Mouse (Mus musculus) liver (tissue): ENCODE measurements at regions not wholly inside any gene's neighbourhood (a gene's known extent, or its start where the extent isn't known, plus 50 kb on each side); places are given as distances from the start of the nearest gene placed in this dataset.

Experiments used
- DNase-seq: peaks from one replicate; pipeline ENCODE4 v3.0.0-alpha.2; 2020; ENCODE audit warnings: mixed read lengths

- DNase-seq = no peak
Observed at GRCm38 (mm10) chr17:80789000-80789399, 60.7 kb upstream of the Map4k3 start.

- no peak for DNase-seq
Observed at GRCm38 (mm10) chr17:80786858-80787257, 58.6 kb upstream of the Map4k3 start.

DNA sequence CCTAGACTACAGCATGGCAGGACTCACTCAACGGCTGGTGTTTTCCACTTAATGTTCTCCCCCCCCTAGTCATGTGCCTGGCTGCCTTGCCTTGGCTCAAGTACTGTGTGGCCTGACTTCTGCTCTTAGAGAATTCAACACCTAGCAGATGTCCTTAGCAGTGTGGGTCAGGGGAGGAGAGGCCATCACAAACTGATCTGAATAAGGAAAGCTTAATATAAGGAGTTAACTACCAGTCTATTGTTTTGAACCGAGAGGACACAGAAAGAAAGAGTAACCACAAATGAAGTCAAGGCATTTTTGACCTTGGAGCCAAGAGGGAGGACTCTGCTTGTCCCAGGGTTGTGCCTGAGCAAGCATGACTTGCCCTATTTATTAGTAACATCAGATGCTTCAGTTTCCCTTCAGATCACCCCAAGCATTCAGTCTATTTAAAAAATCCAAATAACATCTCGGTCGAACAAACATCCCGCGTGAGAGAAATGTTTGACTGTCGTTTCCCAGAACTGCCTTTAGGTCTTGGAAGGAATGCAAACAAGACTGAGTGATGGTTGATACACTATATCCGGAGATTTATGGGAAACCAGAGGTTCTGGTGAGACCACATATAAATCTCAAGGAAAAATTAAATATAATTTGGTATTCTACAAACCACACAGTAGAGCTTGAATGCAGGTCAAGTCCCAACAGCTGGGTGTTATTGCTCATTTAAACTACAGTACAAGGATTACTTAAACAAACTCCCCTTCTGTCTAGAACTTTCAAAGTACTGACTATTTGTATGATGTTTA, 58.0 kb upstream of the Map4k3 start:
- DNase-seq = no peak

DNA sequence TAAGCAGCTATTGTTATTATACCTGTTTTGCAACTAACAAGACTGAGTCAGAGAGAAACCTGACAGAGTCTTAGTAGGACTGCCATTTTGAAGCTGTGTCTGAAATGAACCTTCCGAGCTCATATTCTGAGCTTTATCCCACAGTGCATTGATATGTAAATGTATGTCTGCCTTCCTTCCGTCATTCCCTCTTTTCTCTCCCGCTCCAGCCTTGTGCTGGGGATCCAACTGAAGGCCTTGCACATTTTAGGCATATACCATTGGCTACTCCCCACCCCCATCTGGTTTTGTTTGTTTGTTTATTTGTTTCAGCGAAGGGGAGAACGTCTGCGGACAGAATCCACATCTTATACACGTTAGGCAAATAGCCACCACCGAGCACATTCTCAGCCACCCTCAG, 57.2 kb upstream of the Map4k3 start:
- DNase-seq = no peak

GRCm38 (mm10) chr17:80785049-80785448, 56.8 kb upstream of the Map4k3 start:
- no peak for DNase-seq

DNA sequence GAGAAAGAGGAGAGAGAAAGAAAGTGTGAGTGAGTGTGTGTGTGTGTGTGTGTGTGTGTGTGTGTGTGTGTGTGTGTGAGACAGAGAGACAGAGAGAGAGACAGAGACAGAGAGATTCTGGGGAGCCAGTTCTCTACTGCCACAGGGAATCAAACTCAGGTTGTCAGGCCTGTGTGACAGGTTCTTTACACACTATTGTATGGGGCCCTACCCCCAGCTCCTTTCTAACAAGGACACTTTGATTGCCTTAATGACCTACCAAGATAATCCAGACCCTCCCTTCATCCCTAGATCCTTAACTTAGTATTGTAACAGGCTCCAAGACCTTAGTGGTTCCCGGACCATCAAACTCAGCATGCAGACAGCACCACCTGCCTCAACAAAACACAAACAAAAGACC, 53.9 kb upstream of the Map4k3 start:
- DNase-seq = no peak

GRCm38 (mm10) chr17:80781621-80782020, 53.3 kb upstream of the Map4k3 start:
- DNase-seq = no peak

- no peak for DNase-seq
Observed at GRCm38 (mm10) chr17:80780303-80780702, 52.0 kb upstream of the Map4k3 start.

- no peak for DNase-seq
Observed at GRCm38 (mm10) chr17:80779782-80780181, 51.5 kb upstream of the Map4k3 start.
